Mouse (Mus musculus) brain, embryonic 14.5 days (tissue): ENCODE measurements around the gene Hdac4. TPM values are rescaled to one million over a fixed set of nuclear protein-coding genes. Genes with fewer than 3 reads are reported as not detected.

ENCODE experiments used
- DNase-seq: peaks from one replicate; pipeline ENCODE4 v3.0.0-alpha.2; 2011; ENCODE audit warnings: low read depth
- CTCF ChIP-seq: fragments of 200-500 bp; IDR thresholded peaks from 2 replicates; pipeline ENCODE4 v1.5.1; 2012; ENCODE audit warnings: inconsistent platforms, mild to moderate bottlenecking, moderate library complexity, borderline replicate concordance; ENCODE audit not compliant: insufficient read depth, insufficient read length; ENCODE audit errors: extremely low read depth
- POLR2A ChIP-seq: fragments of 200-500 bp; IDR thresholded peaks from 2 replicates; pipeline ENCODE4 v1.6.1; 2012; ENCODE audit warnings: mild to moderate bottlenecking, inconsistent platforms, borderline replicate concordance; ENCODE audit not compliant: poor library complexity, insufficient read depth, insufficient read length, severe bottlenecking; ENCODE audit errors: extremely low read depth
- polyA plus RNA-seq: library from polyadenylated mRNA; depleted of rRNA; stranded (reverse); fragments of >200 nt; gene quantifications from 2 replicates; pipeline ENCODE4 v1.2.3, GENCODE M21; 2012

The Hdac4 gene
- polyA plus RNA-seq, 1 experiment, result 21.8 TPM

- TF ChIP-seq CTCF, result no peak
- no peak for TF ChIP-seq POLR2A
- no peak for DNase-seq
Measured at GRCm38 (mm10) chr1:91931196-91931595, 264.3 kb downstream of the Hdac4 start.

GRCm38 (mm10) chr1:91929051-91929450, 266.4 kb downstream of the Hdac4 start:
- no peak for DNase-seq
- no peak for TF ChIP-seq POLR2A
- no peak for TF ChIP-seq CTCF

GRCm38 (mm10) chr1:91927536-91928315, 267.8 kb downstream of the Hdac4 start:
- TF ChIP-seq POLR2A, result no peak
- no peak for TF ChIP-seq CTCF
- DNase-seq, result no peak

GRCm38 (mm10) chr1:91923567-91923966, 271.9 kb downstream of the Hdac4 start:
- TF ChIP-seq CTCF (no peak), POLR2A (no peak)
- DNase-seq, result no peak

GRCm38 (mm10) chr1:91922235-91923152, 273.0 kb downstream of the Hdac4 start:
- TF ChIP-seq CTCF, result no peak
- no peak for TF ChIP-seq POLR2A
- DNase-seq, result no peak

- no peak for DNase-seq
- no peak for TF ChIP-seq CTCF
- TF ChIP-seq POLR2A, result no peak
Measured at GRCm38 (mm10) chr1:91921702-91922101, 273.8 kb downstream of the Hdac4 start.

GRCm38 (mm10) chr1:91921279-91921678, 274.2 kb downstream of the Hdac4 start:
- DNase-seq, result no peak
- no peak for TF ChIP-seq CTCF
- no peak for TF ChIP-seq POLR2A

GRCm38 (mm10) chr1:91920038-91920589, 275.4 kb downstream of the Hdac4 start:
- DNase-seq, result no peak
- TF ChIP-seq CTCF, result no peak
- TF ChIP-seq POLR2A, result no peak

- DNase-seq, result no peak
- no peak for TF ChIP-seq CTCF
- TF ChIP-seq POLR2A, result no peak
Measured at GRCm38 (mm10) chr1:91918257-91918800, 277.2 kb downstream of the Hdac4 start.

- TF ChIP-seq CTCF, result no peak
- TF ChIP-seq POLR2A, result no peak
- DNase-seq, result no peak
Measured at GRCm38 (mm10) chr1:91917596-91917995, 277.9 kb downstream of the Hdac4 start.

- TF ChIP-seq CTCF (no peak), POLR2A (no peak)
Measured at GRCm38 (mm10) chr1:91915961-91916360, 279.5 kb downstream of the Hdac4 start.

GRCm38 (mm10) chr1:91914648-91915047, 280.9 kb downstream of the Hdac4 start:
- no peak for DNase-seq
- TF ChIP-seq CTCF, result no peak
- TF ChIP-seq POLR2A, result no peak

More at GRCm38 (mm10) chr1:91915961-91916360, 279.5 kb downstream of the Hdac4 start:
- no peak for DNase-seq

- peak; percentile 64 for TF ChIP-seq CTCF
- no peak for TF ChIP-seq POLR2A
- peak; percentile 24 for DNase-seq
Measured at GRCm38 (mm10) chr1:91913850-91914249, 281.6 kb downstream of the Hdac4 start.
